Mouse (Mus musculus): ENCODE data around the gene F10.

The F10 gene

GRCm38 (mm10) chr8:13037015-13037414 lies at the start of gene F10:
Gene F10 (plus strand): TSS chr8:13037308.
- peak; percentile 75 to 79 for DNase-seq (ENCODE audit: low read depth in 1 of 2, low spot score in 2 of 2)

- DNase-seq (ENCODE audit: low read depth in 1 of 2, low spot score in 2 of 2) = no peak
Observed at GRCm38 (mm10) chr8:12987571-12987970, 49.5 kb upstream of the F10 start.

- DNase-seq (ENCODE audit: low read depth in 1 of 2, low spot score in 2 of 2) = no peak
Observed at GRCm38 (mm10) chr8:12988722-12989430, 48.2 kb upstream of the F10 start.

GRCm38 (mm10) chr8:12991411-12991810 lies 45.7 kb upstream of the F10 start:
- DNase-seq (ENCODE audit: low read depth in 1 of 2, low spot score in 2 of 2) = no peak

GRCm38 (mm10) chr8:12994468-12994867 lies 42.6 kb upstream of the F10 start:
- no peak for DNase-seq (ENCODE audit: low read depth in 1 of 2, low spot score in 2 of 2)

DNA sequence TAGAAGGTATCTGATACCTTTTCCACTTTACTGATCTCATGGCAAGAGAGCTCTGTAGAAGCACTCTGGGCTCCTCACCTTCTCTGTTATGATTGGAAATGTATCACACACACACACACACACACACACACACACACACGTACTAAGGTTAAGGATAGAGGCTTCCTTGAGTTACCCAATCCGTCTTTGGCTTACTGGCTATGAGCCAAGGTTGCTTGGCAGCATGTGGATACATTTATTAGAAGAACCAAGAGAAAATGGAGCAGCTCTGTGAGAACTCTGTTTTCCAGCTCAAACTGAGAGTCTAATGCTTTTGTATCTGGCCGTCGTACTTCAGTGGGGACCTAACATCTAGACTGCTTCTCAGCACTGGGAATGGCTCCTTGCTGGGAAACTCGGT lies 41.6 kb upstream of the F10 start:
- no peak for DNase-seq (ENCODE audit: low read depth in 1 of 2, low spot score in 2 of 2)

DNA sequence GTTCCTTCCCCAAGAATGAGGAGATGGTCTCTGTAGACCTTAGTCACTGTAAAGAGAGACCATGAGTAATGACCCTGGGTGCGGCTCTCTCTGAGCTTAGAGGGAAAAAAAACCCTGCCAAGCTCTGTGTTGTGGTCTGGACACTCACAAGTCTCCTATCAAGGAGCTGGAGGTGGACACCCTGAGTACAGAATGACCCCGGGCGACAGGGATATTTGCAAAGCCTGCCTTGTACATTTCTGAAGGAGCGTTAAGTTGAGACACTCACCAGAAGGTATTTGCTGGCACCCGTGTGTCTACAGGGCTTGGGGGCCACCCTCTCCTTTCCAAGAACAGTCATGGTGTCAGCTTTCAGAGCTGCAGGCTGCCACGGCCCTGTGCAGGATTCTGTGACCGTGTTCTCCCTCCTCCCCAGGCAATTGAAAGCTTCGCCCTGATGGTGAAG lies 40.3 kb upstream of the F10 start:
- no peak for DNase-seq (ENCODE audit: low read depth in 1 of 2, low spot score in 2 of 2)

- DNase-seq (ENCODE audit: low read depth in 1 of 2, low spot score in 2 of 2) = no peak
Observed at GRCm38 (mm10) chr8:12998331-12998730, 38.8 kb upstream of the F10 start.

- no peak for DNase-seq (ENCODE audit: low read depth in 1 of 2, low spot score in 2 of 2)
Observed at GRCm38 (mm10) chr8:12999793-13000192, 37.3 kb upstream of the F10 start.

GRCm38 (mm10) chr8:13007458-13007857 lies 29.6 kb upstream of the F10 start:
- no peak for DNase-seq (ENCODE audit: low read depth in 1 of 2, low spot score in 2 of 2)

DNA sequence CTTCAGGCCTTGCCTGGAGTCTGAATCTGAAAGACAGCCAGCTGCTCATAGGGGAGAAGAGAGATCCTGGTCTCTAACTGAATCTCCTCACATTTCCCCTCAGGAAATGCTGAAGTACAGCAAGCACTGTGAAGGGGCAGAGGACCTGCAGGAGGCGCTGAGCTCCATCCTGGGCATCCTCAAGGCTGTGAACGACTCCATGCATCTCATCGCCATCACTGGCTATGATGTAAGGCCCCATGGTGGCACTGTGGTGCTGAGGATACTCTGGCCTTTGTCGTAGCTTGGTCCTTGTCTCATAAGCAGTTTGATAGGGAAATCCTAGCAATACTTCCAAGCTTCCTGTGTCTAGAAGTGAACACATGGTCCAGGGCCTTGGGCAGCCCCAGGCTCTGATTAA lies 26.8 kb upstream of the F10 start:
- DNase-seq (ENCODE audit: low read depth in 1 of 2, low spot score in 2 of 2) = peak in 1 of 2 experiments; percentile 51

- no peak for DNase-seq (ENCODE audit: low read depth in 1 of 2, low spot score in 2 of 2)
Observed at GRCm38 (mm10) chr8:13019560-13019959, 17.5 kb upstream of the F10 start.

DNA sequence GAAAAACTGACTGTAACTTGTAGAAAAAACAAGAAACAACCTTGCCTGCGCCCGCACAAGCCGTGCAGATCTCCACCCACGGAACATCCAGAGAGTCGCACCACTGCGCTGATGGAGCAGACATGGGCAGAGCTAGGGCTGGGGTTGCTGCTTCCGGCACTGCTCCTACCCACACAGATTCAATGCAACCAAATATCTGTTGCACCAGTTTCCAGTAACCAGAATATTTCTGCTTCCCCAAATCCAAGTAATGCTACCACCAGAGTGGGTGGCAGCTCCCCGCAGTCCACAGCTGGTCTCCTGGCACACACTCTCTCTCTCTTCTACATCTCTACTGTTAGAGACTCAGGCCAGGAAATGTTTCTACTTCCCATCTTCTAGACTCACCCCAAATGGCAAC lies 15.3 kb upstream of the F10 start:
- peak in 1 of 2 experiments; percentile 42 for DNase-seq (ENCODE audit: low read depth in 1 of 2, low spot score in 2 of 2)

DNA sequence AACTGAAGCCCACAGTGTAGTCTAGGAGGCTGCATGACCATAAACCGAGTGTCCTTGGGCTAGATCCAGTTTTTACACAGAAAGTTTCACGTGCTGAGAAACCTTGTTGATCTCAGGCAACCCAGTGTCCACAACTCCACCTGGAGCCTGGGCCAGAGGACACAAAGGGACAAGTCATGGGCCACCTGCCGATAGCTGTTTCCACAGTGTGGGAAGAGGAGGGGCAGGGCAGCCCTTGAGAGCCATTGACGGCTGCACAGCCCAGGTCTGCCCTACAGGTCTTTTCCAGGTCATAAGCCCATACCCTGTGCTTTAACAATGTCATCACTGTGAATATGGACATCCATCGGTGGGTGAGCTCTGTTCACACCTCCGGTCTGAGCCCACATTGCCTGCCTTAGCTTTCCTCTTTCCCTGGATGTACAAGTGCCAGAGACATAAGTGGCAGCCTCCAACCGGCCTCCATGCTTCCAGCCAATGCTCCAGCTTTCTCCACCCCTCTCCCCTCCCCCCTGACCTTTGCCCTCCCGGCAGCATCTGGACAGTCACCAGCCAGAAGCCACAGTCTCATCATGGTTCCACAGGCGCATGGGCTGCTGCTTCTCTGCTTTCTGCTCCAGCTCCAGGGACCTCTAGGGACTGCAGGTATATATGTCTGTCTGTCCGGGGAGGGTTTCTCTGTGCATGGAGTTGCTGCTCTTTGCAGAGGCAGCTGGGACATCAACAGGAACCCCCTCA lies 11.5 kb upstream of the F10 start, which contains the start of gene F7:
Gene F7, plus strand, starts transcription at position 548 of the 738 bp plus-strand sequence.
- no peak for DNase-seq (ENCODE audit: low read depth in 1 of 2, low spot score in 2 of 2)

DNA sequence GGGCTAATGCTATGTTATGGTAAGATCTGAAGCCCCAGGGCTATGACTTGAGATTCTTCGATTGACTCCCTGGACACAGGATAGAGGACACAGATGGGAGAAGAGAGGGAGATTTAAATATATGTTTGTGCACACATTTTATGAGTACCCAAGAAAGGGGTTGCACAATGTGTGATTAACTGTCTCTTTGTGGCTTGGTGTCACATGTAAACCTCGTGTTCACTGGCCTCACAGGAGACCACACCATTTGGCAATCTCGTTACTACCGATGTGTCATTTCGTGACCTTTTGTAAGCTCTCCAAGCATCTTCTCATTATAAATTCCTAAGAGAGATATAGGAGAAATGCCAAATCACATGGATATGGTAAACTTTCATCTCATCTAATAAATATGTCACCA lies 9.5 kb upstream of the F10 start:
- peak; percentile 34 to 71 for DNase-seq (ENCODE audit: low read depth in 1 of 2, low spot score in 2 of 2)

DNA sequence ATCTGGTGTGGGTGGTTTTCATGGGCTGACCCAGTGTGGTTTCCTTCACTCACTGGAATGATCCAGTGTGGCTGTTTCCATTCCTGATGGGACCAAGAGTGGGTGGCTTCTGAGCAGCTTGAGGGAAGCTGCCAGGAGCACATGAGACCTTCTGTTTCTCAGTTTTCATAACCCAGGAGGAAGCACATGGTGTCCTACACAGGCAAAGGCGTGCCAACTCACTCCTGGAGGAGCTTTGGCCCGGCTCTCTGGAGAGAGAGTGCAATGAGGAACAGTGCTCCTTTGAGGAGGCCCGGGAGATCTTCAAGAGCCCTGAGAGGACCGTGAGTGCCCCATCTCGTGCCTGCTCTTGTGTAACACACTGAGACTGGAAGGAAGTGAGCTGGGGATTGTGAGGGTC lies 8.6 kb upstream of the F10 start:
- DNase-seq (ENCODE audit: low read depth in 1 of 2, low spot score in 2 of 2) = peak; percentile 76 to 90

GRCm38 (mm10) chr8:13036346-13036812 lies 729 bp upstream of the F10 start:
- DNase-seq (ENCODE audit: low read depth in 1 of 2, low spot score in 2 of 2) = peak; percentile 24 to 47

DNA sequence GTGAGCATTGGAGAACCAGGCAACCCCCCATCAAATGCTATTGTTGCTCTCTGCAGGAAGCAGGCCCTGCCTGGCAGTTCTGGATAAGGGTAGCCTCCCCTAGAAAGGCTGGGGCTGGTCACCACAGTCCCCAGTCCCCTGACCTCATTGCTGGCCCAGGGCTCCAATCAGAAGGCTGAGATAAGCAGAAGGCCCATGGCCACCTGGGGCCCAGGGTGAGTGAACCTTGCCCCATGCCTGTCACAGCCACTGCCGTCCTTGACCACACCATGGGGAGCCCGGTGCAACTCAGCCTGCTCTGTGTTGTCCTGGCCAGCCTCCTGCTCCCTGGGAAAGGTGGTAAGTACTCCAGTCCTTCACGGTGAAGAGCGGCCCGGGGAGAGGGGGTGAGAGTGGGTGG lies 461 bp downstream of the F10 start:
- no peak for DNase-seq (ENCODE audit: low read depth in 1 of 2, low spot score in 2 of 2)

GRCm38 (mm10) chr8:13039054-13039453 lies 1.9 kb downstream of the F10 start:
- peak; percentile 60 to 65 for DNase-seq (ENCODE audit: low read depth in 1 of 2, low spot score in 2 of 2)

DNA sequence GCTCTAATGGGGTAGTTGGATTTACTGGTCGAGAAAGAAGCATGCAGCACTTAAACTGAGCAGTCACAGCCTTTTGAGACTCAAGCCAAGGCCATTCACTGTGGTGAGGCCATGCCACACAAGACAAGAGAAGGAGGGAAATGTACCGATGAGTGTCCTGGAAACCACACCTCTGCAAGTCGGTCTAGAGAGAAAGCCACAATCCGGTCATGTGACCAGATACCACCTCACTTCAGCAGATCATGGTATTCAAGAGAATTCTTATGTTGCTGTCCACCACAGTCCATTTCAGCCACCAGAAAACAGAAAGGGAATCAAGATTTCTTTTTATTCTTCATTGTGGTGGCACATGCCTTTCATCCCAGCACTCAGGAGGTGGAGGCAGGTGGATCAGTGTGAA lies 4.4 kb downstream of the F10 start:
- no peak for DNase-seq (ENCODE audit: low read depth in 1 of 2, low spot score in 2 of 2)

GRCm38 (mm10) chr8:13047652-13048051 lies 10.5 kb downstream of the F10 start:
- no peak for DNase-seq (ENCODE audit: low read depth in 1 of 2, low spot score in 2 of 2)

DNA sequence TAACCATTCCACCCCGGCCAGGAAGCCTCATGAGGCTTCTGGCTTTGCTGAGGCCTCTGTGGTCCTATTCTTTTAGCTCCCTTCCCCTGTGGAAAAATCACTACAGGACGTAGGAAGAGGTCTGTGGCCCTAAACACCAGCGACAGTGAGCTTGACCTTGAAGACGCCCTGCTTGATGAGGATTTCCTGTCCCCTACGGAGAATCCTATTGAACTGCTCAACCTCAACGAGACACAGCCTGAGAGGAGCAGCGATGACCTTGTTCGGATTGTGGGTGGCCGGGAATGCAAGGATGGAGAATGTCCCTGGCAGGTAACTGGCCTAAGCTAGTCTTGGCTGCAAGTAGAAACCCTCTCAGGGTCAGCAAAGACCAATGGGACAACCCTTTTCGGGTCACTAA lies 13.4 kb downstream of the F10 start:
- DNase-seq (ENCODE audit: low read depth in 1 of 2, low spot score in 2 of 2) = no peak
